Mouse (Mus musculus) embryonic facial prominence, embryonic 11.5 days (tissue): ENCODE data around the gene Lgi2. TPM values are rescaled to one million over a fixed set of nuclear protein-coding genes. Genes with fewer than 3 reads are reported as not detected.
A peak's percentile ranks its signal among the peaks of the same experiment; 100 is the strongest.

ENCODE experiments used
- ATAC-seq: fragments of 200-750 bp; cut with Nextera tagmentation; replicated peaks from 2 replicates; pipeline ENCODE4 v1.8.0; 2017; ENCODE audit warnings: low read depth; ENCODE audit not compliant: insufficient number of reproducible peaks, low FRiP score, low TSS enrichment
- DNase-seq: peaks from one replicate; pipeline ENCODE4 v3.0.0-alpha.2; 2015; ENCODE audit warnings: low spot score
- H3K27ac ChIP-seq: fragments of 300-500 bp; sonication (generic); replicated peaks from 2 replicates; pipeline ENCODE4 v1.5.1; 2014; ENCODE audit warnings: mild to moderate bottlenecking, low read depth, low read length, control low read depth
- H3K27me3 ChIP-seq: fragments of 300-500 bp; sonication (generic); 2 replicates; pipeline ENCODE4 v1.6.1; 2014; ENCODE audit warnings: mild to moderate bottlenecking, low read length, moderate library complexity, mixed read lengths; ENCODE audit not compliant: control insufficient read depth, insufficient read depth
- H3K36me3 ChIP-seq: fragments of 300-500 bp; sonication (generic); replicated peaks from 2 replicates; pipeline ENCODE4 v1.6.1; 2014; ENCODE audit warnings: low read depth, mild to moderate bottlenecking, low read length, moderate library complexity, mixed read lengths; ENCODE audit not compliant: control insufficient read depth, insufficient read depth
- H3K4me1 ChIP-seq: fragments of 300-500 bp; sonication (generic); 2 replicates; pipeline ENCODE4 v1.6.1; 2014; ENCODE audit warnings: low read length, mixed read lengths; ENCODE audit not compliant: control insufficient read depth, insufficient read depth
- H3K4me2 ChIP-seq: fragments of 300-500 bp; sonication (generic); 2 replicates; pipeline ENCODE4 v1.6.1; 2014; ENCODE audit warnings: low read depth, mild to moderate bottlenecking, control low read depth, low read length, moderate library complexity
- H3K4me3 ChIP-seq: fragments of 300-500 bp; sonication (generic); 2 replicates; pipeline ENCODE4 v1.5.1; 2014; ENCODE audit warnings: low read depth, low read length, control low read depth
- H3K9ac ChIP-seq: fragments of 300-500 bp; sonication (generic); replicated peaks from 2 replicates; pipeline ENCODE4 v1.6.1; 2014; ENCODE audit warnings: mild to moderate bottlenecking, control low read depth, low read length
- H3K9me3 ChIP-seq: fragments of 300-500 bp; sonication (generic); replicated peaks from 2 replicates; pipeline ENCODE4 v1.6.1; 2016; ENCODE audit warnings: mild to moderate bottlenecking, low read length, inconsistent platforms, mixed read lengths; ENCODE audit not compliant: control insufficient read depth
- WGBS: fragments of 180-500 bp; shearing (Covaris S2); extraction: QIAGEN DNeasy Blood & Tissue Kit; methylation state at CpG from one replicate; pipeline ENCODE4 v1.1.7; 2014; 5-methylcytosine and 5-hydroxymethylcytosine counted together
- polyA plus RNA-seq: library from polyadenylated mRNA; unstranded; fragments of >200 nt; fragmentation: Nextera tagmentation; extraction: Ambion mirVana; gene quantifications from 2 replicates; pipeline ENCODE4 v1.2.1, GENCODE M21; 2014

The Lgi2 gene
- polyA plus RNA-seq, 1 experiment from 2014 or later, result 1.9 TPM

GRCm38 (mm10) chr5:52555526-52555925 lies 10.7 kb downstream of the Lgi2 start:
- no peaks in the 10 kb centered on the region for H3K27me3 ChIP-seq
- WGBS, result 81% methylated on average over 7 of the region's 7 CpGs
- H3K27ac ChIP-seq, result no peak overlapping the region
- H3K36me3 ChIP-seq, result no peaks in the 10 kb centered on the region
- H3K9ac ChIP-seq, result no peak overlapping the region
- no peak for DNase-seq
- H3K4me1 ChIP-seq, result no peaks in the 10 kb centered on the region
- no peak for ATAC-seq
- no peaks in the 10 kb centered on the region for H3K9me3 ChIP-seq
- H3K4me3 ChIP-seq, result no peak overlapping the region
- no peak overlapping the region for H3K4me2 ChIP-seq

DNA sequence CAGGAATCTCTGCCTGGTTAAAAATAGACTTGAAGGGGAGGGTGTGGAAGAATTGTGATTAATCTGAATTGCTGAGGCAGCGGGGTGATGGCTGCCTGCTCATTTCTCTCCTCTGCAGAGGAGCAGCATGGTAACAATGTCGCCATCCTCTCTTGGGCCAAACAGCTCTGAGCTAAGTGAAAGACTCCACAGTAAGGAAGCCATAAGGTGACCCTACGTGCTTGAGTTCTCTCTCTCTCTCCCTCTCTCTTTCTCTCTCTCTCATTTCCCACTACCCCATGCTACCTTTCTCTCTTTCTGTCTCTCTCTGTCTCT lies 15.0 kb downstream of the Lgi2 start:
- H3K9ac ChIP-seq, result no peak overlapping the region
- H3K4me1 ChIP-seq, result no peaks in the 10 kb centered on the region
- H3K4me3 ChIP-seq, result no peak overlapping the region
- no peaks in the 10 kb centered on the region for H3K36me3 ChIP-seq
- no peak overlapping the region for H3K4me2 ChIP-seq
- DNase-seq (no peak), ATAC-seq (no peak)
- WGBS, result 85% methylated on average over 3 of the region's 3 CpGs
- H3K9me3 ChIP-seq, result no peaks in the 10 kb centered on the region
- no peak overlapping the region for H3K27ac ChIP-seq
- H3K27me3 ChIP-seq, result no peaks in the 10 kb centered on the region

DNA sequence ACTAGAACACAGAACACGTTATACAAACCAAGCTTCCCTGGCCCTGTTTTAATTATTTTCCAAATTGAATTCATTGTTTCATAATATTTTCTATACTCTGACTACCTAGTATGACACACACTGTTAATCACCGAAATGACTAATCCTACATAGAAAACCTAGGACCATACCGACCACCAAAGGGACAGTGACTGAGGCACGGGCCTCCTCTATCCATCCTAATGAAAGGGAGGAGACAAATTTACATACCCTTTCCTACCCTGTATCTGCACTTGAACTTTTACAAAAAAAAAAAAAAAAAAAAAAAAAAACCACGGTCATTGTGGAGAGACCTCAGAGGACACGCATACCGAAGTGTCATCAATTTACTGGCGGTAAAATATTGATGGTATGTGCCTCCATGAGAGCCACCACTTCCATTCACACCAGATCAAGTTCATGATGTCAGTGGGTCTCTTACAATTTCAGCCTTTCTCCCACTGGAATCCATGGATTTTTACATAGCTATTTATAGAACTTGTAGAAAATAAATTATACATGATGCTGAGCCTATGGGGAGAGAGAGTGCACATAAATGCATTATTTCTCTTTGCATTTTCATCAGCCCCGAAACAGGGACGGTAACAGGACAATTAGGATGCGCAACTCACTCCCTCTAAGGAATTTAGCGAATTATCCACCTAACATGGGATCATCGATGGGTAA lies 15.5 kb downstream of the Lgi2 start:
- Histone ChIP-seq H3K4me1 (no peaks in the 10 kb centered on the region), H3K9ac (no peak overlapping the region), H3K4me3 (no peak overlapping the region), H3K27me3 (no peaks in the 10 kb centered on the region), H3K4me2 (no peak overlapping the region), H3K36me3 (no peaks in the 10 kb centered on the region), H3K27ac (no peak overlapping the region), H3K9me3 (no peaks in the 10 kb centered on the region)
- DNase-seq, result no peak
- 90% methylated on average over 13 of the region's 13 CpGs for WGBS
- ATAC-seq, result no peak; the same call in 1 of the 2 replicates

DNA sequence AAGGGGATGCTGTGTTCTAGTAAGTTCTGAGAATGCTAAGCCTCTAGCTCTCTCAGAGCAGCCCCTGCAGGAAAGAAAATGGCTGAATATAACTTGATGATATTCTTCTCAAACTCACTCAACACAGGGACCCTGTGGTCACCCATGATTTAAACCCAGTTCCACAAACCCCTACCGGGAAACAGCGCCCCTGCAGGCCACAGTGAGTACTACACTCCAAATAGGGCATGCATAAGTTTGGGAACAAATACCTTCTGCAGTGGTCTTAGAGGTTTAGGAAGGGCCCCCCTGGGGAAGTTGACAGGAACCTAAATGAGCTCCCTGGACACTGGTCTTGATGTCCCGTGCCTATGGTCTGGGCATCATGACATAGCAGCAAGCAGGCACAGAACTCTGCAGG lies 19.3 kb downstream of the Lgi2 start:
- ATAC-seq, result no peak
- H3K4me2 ChIP-seq, result no peak overlapping the region
- no peaks in the 10 kb centered on the region for H3K27me3 ChIP-seq
- H3K36me3 ChIP-seq, result no peaks in the 10 kb centered on the region
- no peak overlapping the region for H3K9ac ChIP-seq
- H3K27ac ChIP-seq, result no peak overlapping the region
- peak; percentile 30 for DNase-seq
- WGBS, result 54% methylated on average over 3 of the region's 3 CpGs
- no peaks in the 10 kb centered on the region for H3K9me3 ChIP-seq
- H3K4me3 ChIP-seq, result no peak overlapping the region
- no peaks in the 10 kb centered on the region for H3K4me1 ChIP-seq

DNA sequence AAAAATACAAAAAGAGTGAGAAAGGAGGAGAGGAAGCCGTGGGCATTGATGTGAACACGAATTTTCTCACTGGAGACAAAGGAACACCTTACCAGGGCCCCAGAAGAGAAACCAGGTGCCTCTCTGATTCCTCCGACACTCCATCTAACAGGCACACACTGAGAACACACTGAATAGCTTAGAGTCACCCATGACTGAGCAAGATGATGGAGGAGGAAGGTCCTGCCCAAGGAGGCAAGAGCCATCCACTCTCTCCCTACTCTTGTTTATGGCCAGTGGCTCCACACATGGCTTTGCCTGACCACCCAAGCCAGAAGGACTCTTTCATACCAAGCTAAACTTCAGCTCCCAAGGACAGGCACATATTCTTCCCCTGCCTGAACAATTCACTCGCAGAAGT lies 22.5 kb downstream of the Lgi2 start:
- no peaks in the 10 kb centered on the region for H3K9me3 ChIP-seq
- DNase-seq (no peak), ATAC-seq (no peak)
- H3K27me3 ChIP-seq, result no peaks in the 10 kb centered on the region
- no peak overlapping the region for H3K4me2 ChIP-seq
- H3K36me3 ChIP-seq, result no peaks in the 10 kb centered on the region
- no peak overlapping the region for H3K9ac ChIP-seq
- H3K4me1 ChIP-seq, result no peaks in the 10 kb centered on the region
- H3K27ac ChIP-seq, result no peak overlapping the region
- 85% methylated on average over 4 of the region's 4 CpGs for WGBS
- no peak overlapping the region for H3K4me3 ChIP-seq

- 64% methylated on average over 3 of the region's 3 CpGs for WGBS
- ATAC-seq, result no peak
These were observed 26.1 kb downstream of the Lgi2 start for GRCm38 (mm10) chr5:52540186-52540585.

DNA sequence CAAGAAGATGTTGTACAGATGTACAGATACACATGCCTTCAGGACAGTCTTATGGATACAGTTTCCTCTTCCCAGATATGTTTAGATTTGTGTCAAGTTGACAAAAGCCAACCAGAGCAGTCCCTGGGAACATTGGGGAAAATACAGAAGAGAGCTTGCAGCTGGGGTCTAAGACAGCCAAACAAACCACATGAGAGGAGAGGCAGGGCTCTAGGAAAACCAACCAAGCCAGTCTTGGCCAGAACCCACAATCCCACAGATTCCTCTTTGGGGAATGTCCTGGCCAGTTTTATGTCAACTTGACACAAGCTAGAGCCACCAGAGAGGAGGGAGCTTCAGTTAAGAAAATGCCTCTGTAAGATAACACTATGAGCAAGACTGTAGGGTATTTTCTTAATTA lies 26.8 kb downstream of the Lgi2 start:
- H3K4me1 ChIP-seq, result no peaks in the 10 kb centered on the region
- ATAC-seq (no peak; the same call in 1 of the 2 replicates), DNase-seq (no peak)
- no peak overlapping the region for H3K27ac ChIP-seq
- H3K4me3 ChIP-seq, result no peak overlapping the region
- H3K36me3 ChIP-seq, result no peaks in the 10 kb centered on the region
- no peak overlapping the region for H3K9ac ChIP-seq
- no peaks in the 10 kb centered on the region for H3K27me3 ChIP-seq
- no peak overlapping the region for H3K4me2 ChIP-seq
- H3K9me3 ChIP-seq, result no peaks in the 10 kb centered on the region

More at GRCm38 (mm10) chr5:52540186-52540585, 26.1 kb downstream of the Lgi2 start:
- H3K27me3 ChIP-seq, result no peaks in the 10 kb centered on the region
- H3K4me2 ChIP-seq, result no peak overlapping the region
- no peak overlapping the region for H3K9ac ChIP-seq
- H3K27ac ChIP-seq, result no peak overlapping the region
- DNase-seq, result no peak
- no peaks in the 10 kb centered on the region for H3K36me3 ChIP-seq
- no peak overlapping the region for H3K4me3 ChIP-seq
- no peaks in the 10 kb centered on the region for H3K9me3 ChIP-seq
- H3K4me1 ChIP-seq, result no peaks in the 10 kb centered on the region

GRCm38 (mm10) chr5:52537024-52537423 lies 29.2 kb downstream of the Lgi2 start:
- no peaks in the 10 kb centered on the region for H3K36me3 ChIP-seq
- H3K27ac ChIP-seq, result no peak overlapping the region
- H3K27me3 ChIP-seq, result no peaks in the 10 kb centered on the region
- no peak overlapping the region for H3K4me2 ChIP-seq
- no peak overlapping the region for H3K9ac ChIP-seq
- DNase-seq, result no peak
- H3K4me1 ChIP-seq, result no peaks in the 10 kb centered on the region
- H3K9me3 ChIP-seq, result no peaks in the 10 kb centered on the region
- ATAC-seq, result no peak
- 75% methylated on average over 7 of the region's 7 CpGs for WGBS
- H3K4me3 ChIP-seq, result no peak overlapping the region
